Mouse (Mus musculus) CH12.LX (cell line): ENCODE data around the gene Prkaa1. TPM values are rescaled to one million over a fixed set of nuclear protein-coding genes. Genes with fewer than 3 reads are reported as not detected.
"Not testable (repeated sequence)": the region's sequence is repeated elsewhere in the genome, so short reads cannot be mapped to it uniquely, and the experiment has no call there.

Experiments
- DNase-seq: peaks from one replicate; pipeline ENCODE4 v3.0.0-alpha.2; 2013; ENCODE audit errors: extremely low read depth
- H3K27ac ChIP-seq: 2 replicates; pipeline ENCODE4 v1.5.1; 2012; ENCODE audit warnings: low read depth, mild to moderate bottlenecking, control low read depth, moderate library complexity; ENCODE audit not compliant: insufficient read depth
- H3K27me3 ChIP-seq: replicated peaks from 2 replicates; pipeline ENCODE3; 2012; ENCODE audit warnings: inconsistent platforms
- H3K36me3 ChIP-seq, 2 experiments: replicated peaks in 1 of 2; 2 replicates each; pipeline versions ENCODE3 to v1.6.1; 2012; ENCODE audit warnings: inconsistent platforms in 1 of 2, low read length in 1 of 2, mild to moderate bottlenecking in 1 of 2, mixed read lengths in 1 of 2, moderate library complexity in 1 of 2; ENCODE audit not compliant: control insufficient read depth in 1 of 2, insufficient read depth in 1 of 2
- H3K4me1 ChIP-seq, 2 experiments: 2 replicates each; pipeline ENCODE4 v1.6.1; 2012; ENCODE audit warnings: inconsistent platforms in 1 of 2, moderate library complexity in 1 of 2; ENCODE audit not compliant: insufficient read depth in 2 of 2, control insufficient read depth in 1 of 2
- H3K4me2 ChIP-seq: 2 replicates; pipeline ENCODE4 v1.6.1; 2012; ENCODE audit warnings: low read depth, mild to moderate bottlenecking, control low read depth; ENCODE audit not compliant: poor library complexity, insufficient read depth, severe bottlenecking
- H3K4me3 ChIP-seq, 3 experiments: fragments of 150-350 bp in 1 of 3; sonication (generic) in 1 of 3; replicated peaks in 1 of 3; 2 replicates each; pipeline versions ENCODE3 to v1.5.1; 2011 to 2012; ENCODE audit warnings: low read depth in 2 of 3, low read length in 2 of 3, mild to moderate bottlenecking in 2 of 3, moderate library complexity in 2 of 3, control low read depth in 1 of 3, improper control_type of control experiment in 1 of 3, inconsistent platforms in 1 of 3, mixed read lengths in 1 of 3; ENCODE audit not compliant: poor library complexity in 1 of 3
- H3K79me2 ChIP-seq: replicated peaks from 2 replicates; pipeline ENCODE4 v1.6.1; 2012; ENCODE audit warnings: mild to moderate bottlenecking, moderate library complexity; ENCODE audit not compliant: control insufficient read depth, poor library complexity, insufficient read depth, severe bottlenecking; ENCODE audit errors: extremely low read depth
- H3K9ac ChIP-seq: 2 replicates; pipeline ENCODE4 v1.6.1; 2012; ENCODE audit warnings: low read depth, mild to moderate bottlenecking, control low read depth, moderate library complexity; ENCODE audit not compliant: insufficient read depth
- H3K9me3 ChIP-seq: replicated peaks from 2 replicates; pipeline ENCODE3; 2012; ENCODE audit warnings: low read length, inconsistent platforms, mixed read lengths
- CTCF ChIP-seq, 2 experiments: IDR thresholded peaks in 1 of 2; conservative IDR thresholded peaks in 1 of 2; 2 replicates each; pipeline ENCODE4 v1.5.1; 2011 to 2012; ENCODE audit warnings: low read depth in 2 of 2, low read length in 2 of 2, improper control_type of control experiment in 1 of 2, inconsistent platforms in 1 of 2, mild to moderate bottlenecking in 1 of 2, moderate library complexity in 1 of 2
- E2F4 ChIP-seq: IDR thresholded peaks from 2 replicates; pipeline ENCODE4 v1.6.1; 2011; ENCODE audit warnings: low read depth, low read length, improper control_type of control experiment; ENCODE audit not compliant: insufficient replicate concordance
- HCFC1 ChIP-seq: IDR thresholded peaks from 2 replicates; pipeline ENCODE4 v1.6.1; 2012; ENCODE audit warnings: low read depth, mild to moderate bottlenecking, inconsistent platforms, low read length, improper control_type of control experiment
- PAX5 ChIP-seq: IDR thresholded peaks from 2 replicates; pipeline ENCODE4 v1.6.1; 2012; ENCODE audit warnings: low read length, inconsistent platforms, mixed read lengths
- RCOR1 ChIP-seq: conservative IDR thresholded peaks from 2 replicates; pipeline ENCODE4 v1.6.1; 2012; ENCODE audit warnings: low read depth, mild to moderate bottlenecking, inconsistent platforms, low read length, improper control_type of control experiment
- UBTF ChIP-seq: IDR thresholded peaks from 2 replicates; pipeline ENCODE4 v1.6.1; 2012; ENCODE audit warnings: low read depth, mild to moderate bottlenecking, inconsistent platforms, low read length, improper control_type of control experiment, moderate library complexity
- ZKSCAN1 ChIP-seq: IDR thresholded peaks from 2 replicates; pipeline ENCODE4 v1.6.1; 2012; ENCODE audit warnings: low read depth, inconsistent platforms, low read length, improper control_type of control experiment, borderline replicate concordance
- ZMIZ1 ChIP-seq: IDR thresholded peaks from 2 replicates; pipeline ENCODE4 v1.6.1; 2012; ENCODE audit warnings: low read depth, mild to moderate bottlenecking, inconsistent platforms, low read length, improper control_type of control experiment
- dilution Hi-C: fragments of 300-500 bp; cut with MboI; formaldehyde crosslinking; loops from 2 replicates; pipeline ENCODE4 v1.14.3; 2020; ENCODE audit warnings: low sequenced_read_pairs; ENCODE audit not compliant: extremely low pct_unique_long_range_greater_than_20kb, extremely low pct_ligation_motif_present
- in situ Hi-C: fragments of 300-500 bp; cut with MboI; formaldehyde crosslinking; loops from 3 replicates; pipeline ENCODE4 v1.14.3; 2019; ENCODE audit warnings: low sequenced_read_pairs, low pct_ligation_motif_present, low pct_unique_long_range_greater_than_20kb, mixed read lengths
- polyA plus RNA-seq: library from polyadenylated mRNA; unstranded; fragments of >175 nt; gene quantifications from 2 replicates; pipeline ENCODE4 v1.2.1, GENCODE M21; 2012; ENCODE audit warnings: low read depth; ENCODE audit not compliant: insufficient read length
- total RNA-seq, 2 experiments: library from RNA; depleted of rRNA; stranded (reverse); fragments of 300-350 nt in 1 of 2; fragments of >200 nt in 1 of 2; gene quantifications; 2 replicates each; pipeline ENCODE4 v1.2.3; 2012 to 2014

Gene Prkaa1
- total and polyA plus RNA-seq, 3 experiments, result 12.6 to 25.4 (median 21.2) TPM

DNA sequence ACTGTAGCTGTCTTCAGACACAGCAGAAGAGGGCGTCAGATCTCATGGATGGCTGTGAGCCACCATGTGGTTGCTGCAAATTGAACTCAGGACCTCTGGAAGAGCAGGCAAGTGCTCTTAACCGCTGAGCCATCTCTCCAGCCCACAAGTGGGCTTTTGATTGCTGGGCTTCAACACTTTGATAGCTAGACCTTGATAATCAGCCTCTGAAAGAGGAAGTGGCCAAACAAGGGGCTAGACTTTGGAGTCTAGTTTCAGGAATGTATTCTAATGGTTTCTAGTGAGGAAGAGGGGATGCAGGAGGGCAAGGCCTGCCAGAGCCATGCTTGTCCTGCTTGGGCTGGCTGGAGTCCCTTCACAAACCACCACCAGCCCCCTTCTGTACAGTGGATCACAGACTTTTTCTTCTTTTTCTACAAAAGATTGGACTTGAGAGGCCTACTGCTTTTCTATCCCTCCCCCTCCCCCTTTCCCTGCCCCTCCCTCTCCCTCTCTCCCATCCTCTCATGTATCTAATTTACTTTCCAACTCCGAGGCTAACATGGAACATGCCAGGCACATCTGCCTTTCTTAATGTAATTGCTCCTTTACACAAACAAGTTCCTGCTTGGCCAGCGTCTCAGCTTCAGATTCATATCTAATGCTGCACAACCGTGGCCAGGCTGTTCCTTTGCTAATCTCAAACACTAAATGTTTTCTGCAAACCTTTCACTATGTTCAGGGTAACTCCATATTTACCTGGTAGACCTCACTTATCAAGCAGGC lies 15.3 kb upstream of the Prkaa1 start:
- H3K4me1 ChIP-seq, result peaks cover 0 to 6% of the 10 kb centered on the region in 2 experiments; a peak in 1 of 4 replicates
- in situ Hi-C loops, result no loop called here
- dilution Hi-C loops, result no loop called here
- no peak overlapping the region for H3K4me2 ChIP-seq
- H3K27ac ChIP-seq, result no peak overlapping the region
- no peaks in the 10 kb centered on the region for H3K79me2 ChIP-seq
- peaks cover 2% of the 10 kb centered on the region for H3K9me3 ChIP-seq
- no peaks in the 10 kb centered on the region for H3K27me3 ChIP-seq
- H3K36me3 ChIP-seq, result peaks cover 12 to 23% of the 10 kb centered on the region in 2 experiments
- TF ChIP-seq HCFC1, result no peak
- 0 out of 4 replicates have a peak, but pooled peaks of 1 of the 2 experiments have one; percentile 0 for TF ChIP-seq CTCF (conservative IDR thresholded peaks at IDR 0.05 in 1 of 2, IDR thresholded peaks at IDR 0.05 in 1 of 2; ENCODE audit: low read depth in 2 of 2, low read length in 2 of 2)
- no peak overlapping the region for H3K4me3 ChIP-seq
- H3K9ac ChIP-seq, result no peak overlapping the region
- DNase-seq, result no peak

DNA sequence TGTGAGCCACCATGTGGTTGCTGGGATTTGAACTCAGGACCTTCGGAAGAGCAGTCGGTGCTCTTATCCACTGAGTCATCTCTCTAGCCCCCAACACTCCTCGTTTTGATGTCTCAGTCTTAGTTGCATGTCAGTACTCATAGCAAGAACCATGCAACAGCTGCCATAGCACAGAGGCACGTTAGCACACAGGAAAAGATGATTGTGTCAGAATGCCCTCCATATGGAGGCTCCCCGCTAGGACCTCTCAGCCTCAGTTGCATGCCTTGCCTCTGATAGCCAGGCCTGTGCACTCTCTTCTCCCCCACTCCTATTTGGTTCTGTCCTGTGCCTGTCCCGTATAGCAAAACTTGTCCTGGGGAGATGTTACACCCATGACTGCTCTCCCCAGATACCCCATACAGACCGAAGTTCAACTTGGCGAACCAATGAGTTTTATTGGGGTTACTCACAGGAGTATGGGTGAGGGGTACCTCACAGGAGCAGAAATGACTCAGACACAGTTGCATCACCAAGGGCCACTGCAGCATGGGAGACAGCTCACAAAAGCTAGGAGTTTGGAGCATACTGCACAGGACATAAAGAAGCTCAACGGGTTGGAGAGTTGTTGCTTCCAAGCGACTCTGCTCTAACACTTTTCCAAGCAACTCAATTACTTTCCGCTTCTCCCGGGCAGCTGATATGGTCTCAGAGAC lies 14.4 kb upstream of the Prkaa1 start:
- H3K27ac ChIP-seq, result no peak overlapping the region
- peaks cover 0 to 6% of the 10 kb centered on the region in 2 experiments; a peak in 1 of 4 replicates for H3K4me1 ChIP-seq
- in situ Hi-C loops, result no loop called here

DNA sequence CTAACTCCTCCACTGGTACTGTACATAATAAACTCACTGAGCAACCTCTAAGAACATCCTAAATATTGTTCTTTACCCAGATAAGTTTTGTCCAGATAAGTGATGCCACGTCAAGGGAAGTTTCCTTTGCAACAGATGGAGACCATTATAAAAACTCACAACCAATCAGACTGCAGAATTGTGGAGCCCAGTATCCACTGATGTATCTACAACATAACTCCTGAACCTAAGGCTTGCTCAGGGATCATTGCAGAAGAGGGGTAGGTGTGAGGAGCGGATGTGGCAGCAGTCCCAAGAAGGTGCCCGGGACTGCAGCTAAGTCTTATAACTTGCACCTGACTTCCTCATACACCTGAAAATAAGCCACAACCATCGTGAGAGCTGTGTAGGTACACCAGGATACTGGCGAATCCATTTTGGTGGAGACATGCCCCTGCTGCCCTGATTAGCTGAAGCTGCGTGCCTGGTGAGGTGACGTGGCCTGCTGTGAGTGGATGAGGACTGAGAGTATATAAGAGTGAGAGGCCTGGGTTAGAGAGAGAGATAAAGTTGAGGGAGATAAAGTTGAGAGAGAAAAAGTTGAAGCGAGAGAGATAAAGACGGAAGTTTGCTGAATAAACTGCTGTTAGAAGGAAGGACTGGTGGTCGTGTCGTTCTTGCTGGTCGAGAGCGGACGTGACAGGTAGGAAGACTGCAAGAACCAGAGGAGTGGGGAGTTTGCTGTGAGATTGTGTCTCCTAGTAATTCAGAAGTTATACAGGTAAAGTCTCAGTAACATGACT lies 12.6 kb upstream of the Prkaa1 start:
- H3K4me3 ChIP-seq, dilution Hi-C loops, H3K9me3 ChIP-seq, H3K27me3 ChIP-seq, H3K36me3 ChIP-seq, H3K4me2 ChIP-seq, H3K79me2 ChIP-seq, H3K27ac ChIP-seq, H3K4me1 ChIP-seq, in situ Hi-C loops, DNase-seq, H3K9ac ChIP-seq: not testable (repeated sequence)

More for the DNA sequence above, 14.4 kb upstream of the Prkaa1 start:
- Histone ChIP-seq H3K4me2 (no peak overlapping the region), H3K4me3 (no peak overlapping the region), H3K9me3 (peaks cover 2% of the 10 kb centered on the region), H3K9ac (no peak overlapping the region), H3K79me2 (no peaks in the 10 kb centered on the region), H3K27me3 (no peaks in the 10 kb centered on the region), H3K36me3 (peaks cover 8 to 19% of the 10 kb centered on the region in 2 experiments)
- no peak for DNase-seq
- TF ChIP-seq UBTF, result no peak
- no peak for TF ChIP-seq ZKSCAN1
- no peak for TF ChIP-seq E2F4
- TF ChIP-seq ZMIZ1, result no peak
- TF ChIP-seq RCOR1, result no peak
- TF ChIP-seq PAX5, result no peak
- dilution Hi-C loops, result no loop called here
